Mouse (Mus musculus): ENCODE data around the gene Fxyd5. TPM values are rescaled to one million over a fixed set of nuclear protein-coding genes. Genes with fewer than 3 reads are reported as not detected.

Gene Fxyd5
- polyA plus RNA-seq, 1 experiment from 2014 or later, result 2.2 TPM

DNA sequence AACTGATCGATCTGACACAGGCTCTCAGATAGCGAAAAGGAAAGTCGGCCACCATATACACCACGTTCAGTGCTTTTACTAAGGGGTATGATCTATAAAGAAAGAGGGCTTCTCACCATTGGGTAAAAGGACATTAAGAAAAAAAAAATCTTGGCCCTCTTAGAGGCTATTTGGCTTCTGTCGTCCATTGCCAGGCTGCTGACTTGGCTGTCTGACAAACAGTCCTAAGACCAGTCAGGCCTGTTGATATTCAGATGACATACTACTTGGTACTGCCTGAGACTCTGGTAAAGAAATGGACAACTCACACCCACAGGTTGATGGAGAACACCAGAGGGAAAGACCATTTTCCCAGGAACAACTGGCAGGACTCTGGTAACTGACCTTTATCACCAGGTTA, 29.3 kb downstream of the Fxyd5 start:
- no peaks in the 10 kb centered on the region for H3K27me3 ChIP-seq
- TF ChIP-seq CTCF (IDR thresholded peaks at IDR 0.05), result no peak
- ChIA-PET POLR2A (no interaction called here), CTCF (no interaction called here)
- ATAC-seq (no peak), DNase-seq (ENCODE audit: low read depth, low spot score) (no peak)
- in situ Hi-C loops (cut with MboI; ENCODE audit: low pct_unique_long_range_greater_than_20kb), result no loop called here

DNA sequence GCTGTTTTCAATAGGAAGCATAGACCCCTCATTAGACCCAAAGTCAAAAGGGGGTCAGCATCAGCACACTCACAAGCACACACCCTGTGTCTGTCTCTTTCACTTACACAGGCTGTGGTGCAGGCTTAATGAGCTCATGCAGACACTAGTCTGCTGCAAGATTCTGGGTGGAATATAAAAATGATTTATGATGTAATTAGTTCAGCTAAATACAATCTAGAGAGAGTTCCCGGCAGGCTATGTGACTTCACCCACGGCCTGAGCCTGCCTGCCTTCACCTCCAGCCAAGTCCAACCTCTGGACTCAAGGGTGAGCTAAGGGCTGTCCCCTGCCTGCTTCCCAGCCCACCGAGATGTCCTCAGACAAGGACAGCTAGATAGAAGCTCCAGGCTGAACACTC, 33.4 kb downstream of the Fxyd5 start:
- in situ Hi-C loops (cut with MboI; ENCODE audit: low pct_unique_long_range_greater_than_20kb), result no loop called here
- peak; percentile 10 for ATAC-seq
- POLR2A ChIA-PET, result no interaction called here
- CTCF ChIA-PET, result no interaction called here
- TF ChIP-seq CTCF (IDR thresholded peaks at IDR 0.05), result no peak
- DNase-seq (ENCODE audit: low read depth, low spot score), result no peak
- H3K27me3 ChIP-seq, result no peaks in the 10 kb centered on the region

DNA sequence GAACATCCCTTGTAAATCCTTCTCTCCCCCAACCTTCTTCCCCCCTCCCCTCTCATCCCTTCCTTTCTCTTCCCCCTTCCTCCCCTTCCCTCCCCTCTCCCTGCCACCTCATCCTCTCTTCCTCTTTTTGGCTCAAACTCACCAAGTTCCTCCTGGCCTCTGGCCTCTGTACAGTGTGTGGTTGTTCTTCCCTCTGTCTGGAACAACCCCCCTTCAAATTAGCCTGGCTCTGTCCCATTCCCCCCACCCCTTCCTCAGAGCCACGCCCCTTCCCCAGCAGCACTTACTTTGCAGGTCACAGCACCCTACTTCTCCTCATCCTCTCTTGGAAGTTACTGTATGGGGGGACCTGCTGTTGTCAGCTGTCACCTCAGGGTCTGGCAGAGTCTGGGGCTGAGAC, 34.1 kb downstream of the Fxyd5 start:
- no peaks in the 10 kb centered on the region for H3K27me3 ChIP-seq
- DNase-seq (ENCODE audit: low read depth, low spot score) (no peak), ATAC-seq (no peak)
- ChIA-PET POLR2A (no interaction called here), CTCF (no interaction called here)
- in situ Hi-C loops (cut with MboI; ENCODE audit: low pct_unique_long_range_greater_than_20kb), result no loop called here
- TF ChIP-seq CTCF (IDR thresholded peaks at IDR 0.05), result no peak

DNA sequence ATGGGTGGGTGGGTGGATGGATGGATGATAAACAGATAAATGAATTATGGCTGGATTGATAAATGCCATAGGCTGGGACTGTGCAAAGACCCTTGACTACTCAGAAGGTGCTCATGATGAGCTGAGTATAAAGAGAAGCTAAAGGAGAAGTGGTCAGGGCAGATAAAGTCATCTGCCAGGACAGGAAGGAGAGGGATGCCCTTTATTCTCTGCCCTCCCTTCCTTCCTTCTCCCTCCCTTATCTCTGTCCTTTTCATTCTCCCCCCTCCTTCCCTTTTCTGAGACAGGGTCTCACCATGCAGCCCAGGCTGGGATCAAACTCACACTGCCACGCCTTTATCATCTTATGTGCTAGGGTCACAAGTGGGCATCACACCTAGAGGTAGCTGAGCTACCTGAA, 34.5 kb downstream of the Fxyd5 start:
- DNase-seq (ENCODE audit: low read depth, low spot score), result no peak
- no peak for ATAC-seq
- H3K27me3 ChIP-seq, result no peaks in the 10 kb centered on the region
- ChIA-PET POLR2A (no interaction called here), CTCF (no interaction called here)
- TF ChIP-seq CTCF (IDR thresholded peaks at IDR 0.05), result no peak
- in situ Hi-C loops (cut with MboI; ENCODE audit: low pct_unique_long_range_greater_than_20kb), result no loop called here

DNA sequence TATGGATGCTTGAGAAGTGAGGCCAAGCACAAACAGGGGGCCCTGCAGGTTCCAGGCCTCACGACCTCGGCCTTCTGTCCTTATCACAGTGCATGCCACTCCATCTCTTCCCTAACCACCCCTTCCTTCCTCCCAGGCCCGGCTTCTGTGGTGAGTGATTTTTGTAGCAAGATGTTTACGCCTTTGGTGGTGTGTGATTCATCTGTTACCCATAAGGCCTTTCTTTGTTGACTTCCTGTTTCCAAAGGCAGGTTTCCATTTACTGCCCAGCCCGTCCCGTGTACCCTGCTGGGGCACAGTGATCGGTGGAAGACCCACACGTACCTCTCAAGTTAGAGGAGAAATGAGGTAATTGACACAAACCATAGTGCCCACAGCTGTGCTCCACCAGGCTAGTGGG, 39.6 kb downstream of the Fxyd5 start:
- CTCF ChIA-PET, result no interaction called here
- TF ChIP-seq CTCF (IDR thresholded peaks at IDR 0.05), result no peak

DNA sequence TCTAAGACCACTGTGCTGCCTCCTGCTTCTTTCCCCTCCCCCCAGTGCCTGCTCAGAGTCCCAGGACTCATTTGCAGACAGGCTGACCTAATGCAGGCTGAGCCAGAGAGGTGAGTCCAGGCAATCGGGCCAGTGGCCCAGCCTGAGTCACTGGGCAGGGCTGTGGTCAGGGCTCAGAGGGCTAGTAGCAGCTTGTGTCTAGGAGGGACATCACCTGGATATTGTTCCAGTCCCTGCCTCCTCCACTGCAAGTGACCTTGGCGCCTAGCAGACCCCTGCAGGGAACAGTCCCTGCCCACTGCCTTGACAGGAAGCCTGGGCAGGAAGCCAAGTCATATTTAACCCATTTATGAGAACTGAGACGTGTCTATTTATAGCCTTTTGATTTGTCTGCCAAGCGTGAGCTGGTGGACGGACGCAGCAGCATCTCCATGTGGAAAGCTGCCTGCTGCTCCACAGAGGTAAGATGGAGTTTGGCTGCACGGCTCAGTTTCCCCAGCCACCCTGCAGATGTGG, 41.7 kb downstream of the Fxyd5 start:
- ATAC-seq, result peak; percentile 90
- in situ Hi-C loops (cut with MboI; ENCODE audit: low pct_unique_long_range_greater_than_20kb), result no loop called here

More for the DNA sequence above, 39.6 kb downstream of the Fxyd5 start:
- H3K27me3 ChIP-seq, result no peaks in the 10 kb centered on the region
- in situ Hi-C loops (cut with MboI; ENCODE audit: low pct_unique_long_range_greater_than_20kb), result no loop called here
- POLR2A ChIA-PET, result no interaction called here
- no peak for ATAC-seq
- DNase-seq (ENCODE audit: low read depth, low spot score), result no peak

DNA sequence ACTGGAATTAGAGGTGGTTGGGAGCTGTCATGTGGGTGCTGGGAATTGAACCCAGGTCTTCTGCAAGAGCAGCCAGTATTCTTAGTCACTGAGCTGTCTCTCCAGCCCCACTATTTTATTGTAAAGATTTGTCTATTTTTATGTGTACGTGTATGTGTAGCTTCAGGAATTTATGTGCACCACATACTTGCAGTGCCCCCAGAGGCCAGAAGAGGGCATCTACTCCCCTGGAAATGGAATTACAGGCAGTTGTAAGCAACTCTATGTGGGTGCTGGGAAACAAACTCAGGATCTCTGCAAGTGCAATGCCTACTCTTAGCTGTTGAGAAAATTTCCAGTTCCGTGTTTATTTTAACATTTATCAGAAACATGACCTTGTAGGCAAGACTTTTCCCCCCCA, 45.8 kb downstream of the Fxyd5 start:
- H3K27me3 ChIP-seq, result no peaks in the 10 kb centered on the region
- in situ Hi-C loops (cut with MboI; ENCODE audit: low pct_unique_long_range_greater_than_20kb), result no loop called here
- DNase-seq (ENCODE audit: low read depth, low spot score) (no peak), ATAC-seq (no peak)
- CTCF ChIA-PET, result no interaction called here
- POLR2A ChIA-PET, result no interaction called here
- TF ChIP-seq CTCF (IDR thresholded peaks at IDR 0.05), result no peak

More for the DNA sequence above, 41.7 kb downstream of the Fxyd5 start:
- peak; percentile 73 for DNase-seq (ENCODE audit: low read depth, low spot score)
- ChIA-PET CTCF (no interaction called here), POLR2A (interaction anchor here (0.5 kb wide), 1 partner anchor 44 kb away, joined by 4 read pairs; the partner anchor contains the start of gene Usf2)
- no peaks in the 10 kb centered on the region for H3K27me3 ChIP-seq
- no peak for TF ChIP-seq CTCF (IDR thresholded peaks at IDR 0.05)

DNA sequence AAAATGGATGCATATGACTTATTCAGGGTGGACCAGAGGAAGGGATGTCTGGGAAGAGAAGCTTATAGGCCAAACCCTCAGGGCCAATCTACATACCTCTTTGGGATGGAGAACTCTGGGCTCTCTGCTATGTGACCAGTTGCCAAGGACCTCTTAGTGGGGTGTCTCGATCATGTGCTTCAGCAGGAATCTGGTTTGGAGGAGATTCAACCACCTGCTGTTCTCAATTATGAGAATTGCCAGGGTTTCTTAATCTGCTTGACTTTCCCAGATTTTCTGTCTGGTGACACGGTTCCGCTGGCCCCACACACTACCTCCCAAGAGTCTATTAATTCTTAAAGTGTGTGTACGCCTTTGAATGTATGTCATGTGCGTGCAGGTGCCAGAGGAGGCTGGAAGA, 48.3 kb downstream of the Fxyd5 start:
- ChIA-PET POLR2A (no interaction called here), CTCF (interaction anchor here (1.0 kb wide), 1 partner anchor 20 kb away, joined by 3 read pairs; the partner anchor contains the start of gene Fam187b)
- DNase-seq (ENCODE audit: low read depth, low spot score) (no peak), ATAC-seq (peak; percentile 26)
- in situ Hi-C loops (cut with MboI; ENCODE audit: low pct_unique_long_range_greater_than_20kb), result no loop called here
- no peaks in the 10 kb centered on the region for H3K27me3 ChIP-seq
- no peak for TF ChIP-seq CTCF (IDR thresholded peaks at IDR 0.05)

DNA sequence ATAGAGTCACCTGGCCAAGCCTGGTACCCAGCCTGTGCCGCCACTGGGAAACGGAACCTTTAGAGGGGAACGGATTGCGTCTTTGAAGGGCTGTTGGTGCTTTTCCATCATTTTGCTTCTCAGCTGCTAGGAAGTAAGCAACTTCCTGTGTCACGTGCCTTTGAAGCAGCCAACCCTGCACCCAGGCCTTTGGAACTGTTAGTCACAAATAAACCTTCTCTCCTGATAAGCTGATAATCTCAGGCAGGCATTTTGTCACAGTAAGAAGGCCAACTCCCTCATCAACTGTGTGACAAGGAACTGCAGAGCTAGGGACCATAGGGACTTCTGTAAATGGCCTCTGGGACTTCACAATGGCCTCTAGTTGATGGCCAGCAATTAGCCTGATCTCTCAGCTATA, 50.1 kb downstream of the Fxyd5 start:
- in situ Hi-C loops (cut with MboI; ENCODE audit: low pct_unique_long_range_greater_than_20kb), result no loop called here
- H3K27me3 ChIP-seq, result no peaks in the 10 kb centered on the region
- no peak for ATAC-seq
- DNase-seq (ENCODE audit: low read depth, low spot score), result no peak
- POLR2A ChIA-PET, result no interaction called here
- CTCF ChIA-PET, result interaction anchor here (1.2 kb wide), 1 partner anchor 18 kb away, joined by 3 read pairs; the partner anchor contains the start of gene Fam187b
- no peak for TF ChIP-seq CTCF (IDR thresholded peaks at IDR 0.05)

DNA sequence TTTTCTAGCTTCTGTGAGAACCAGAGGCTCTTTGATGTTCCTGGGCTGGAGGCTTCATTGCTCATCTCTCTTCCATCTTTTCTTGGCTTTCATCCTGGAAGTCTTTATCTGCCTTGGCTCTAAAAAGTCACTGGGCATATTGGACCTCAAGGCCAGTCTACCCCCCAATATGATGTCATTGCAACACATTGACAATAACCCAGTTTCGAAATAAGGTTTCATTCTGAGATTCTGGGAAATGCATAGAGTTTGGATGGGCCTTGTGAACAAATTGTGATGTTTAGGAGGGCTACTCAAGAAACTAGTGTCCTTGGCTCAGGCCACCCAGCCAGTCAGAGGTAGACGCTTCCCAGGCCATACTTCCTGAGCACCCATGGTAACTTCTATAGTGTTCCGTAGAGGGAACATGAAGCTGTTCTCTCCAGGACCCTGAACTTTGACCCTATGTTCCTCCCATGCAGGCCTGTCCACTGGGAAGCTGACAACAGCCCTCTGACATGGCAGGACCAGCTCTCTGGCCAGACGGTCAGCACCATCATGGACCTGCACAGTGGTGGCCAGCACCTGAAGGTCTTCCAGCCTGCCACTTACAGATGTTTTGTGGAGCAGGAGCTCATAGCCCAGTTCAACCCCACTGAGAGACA, 53.6 kb downstream of the Fxyd5 start:
- H3K27me3 ChIP-seq, result no peaks in the 10 kb centered on the region
- CTCF ChIA-PET, result no interaction called here
- DNase-seq (ENCODE audit: low read depth, low spot score), result no peak
- in situ Hi-C loops (cut with MboI; ENCODE audit: low pct_unique_long_range_greater_than_20kb), result no loop called here
- no peak for ATAC-seq
- TF ChIP-seq CTCF (IDR thresholded peaks at IDR 0.05), result no peak
- POLR2A ChIA-PET, result interaction anchor here (0.6 kb wide), 1 partner anchor 11 kb away, joined by 3 read pairs; no protein-coding TSS in a partner anchor

DNA sequence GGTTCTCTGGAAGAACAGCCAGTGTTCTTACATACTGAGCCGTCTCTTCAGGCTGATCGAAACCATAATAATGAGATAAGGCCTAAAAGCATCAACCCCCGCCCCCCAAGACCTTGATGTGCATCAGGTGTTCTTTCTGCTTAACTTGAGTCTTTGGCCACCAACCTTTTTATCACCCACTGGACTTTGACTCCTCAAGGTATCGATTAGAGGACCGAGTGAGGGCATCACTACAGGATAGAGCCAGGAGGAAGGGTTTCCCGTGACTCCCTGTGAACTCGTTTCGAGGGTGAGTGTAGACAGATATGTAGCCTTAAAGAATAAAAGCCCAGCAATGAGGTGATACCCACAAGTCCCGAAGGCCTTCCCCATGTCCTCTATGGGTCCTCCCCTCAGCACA, 56.9 kb downstream of the Fxyd5 start:
- no peaks in the 10 kb centered on the region for H3K27me3 ChIP-seq
- in situ Hi-C loops (cut with MboI; ENCODE audit: low pct_unique_long_range_greater_than_20kb), result no loop called here
- ChIA-PET POLR2A (no interaction called here), CTCF (no interaction called here)
- TF ChIP-seq CTCF (IDR thresholded peaks at IDR 0.05), result no peak
- no peak for DNase-seq (ENCODE audit: low read depth, low spot score)
- no peak for ATAC-seq

Other genes starting within 250 kb of the Fxyd5 start
- gene Ffar2, start 218.7 kb downstream of the Fxyd5 start, polyA plus RNA-seq (2021), result not detected
- not detected for gene Ffar3, start 186.3 kb downstream of the Fxyd5 start, polyA plus RNA-seq (2021)
- gene Ffar1, start 180.9 kb downstream of the Fxyd5 start, polyA plus RNA-seq (2021), result not detected
- not detected for gene Cd22, start 162.1 kb downstream of the Fxyd5 start, polyA plus RNA-seq (2021)
- gene Mag, start 127.6 kb downstream of the Fxyd5 start, polyA plus RNA-seq (2021), result not detected
- not detected for gene Hamp2, start 117.8 kb downstream of the Fxyd5 start, polyA plus RNA-seq (2021)
- not detected for gene Hamp, start 98.4 kb downstream of the Fxyd5 start, polyA plus RNA-seq (2021)
- 114 TPM for gene Usf2, start 85.7 kb downstream of the Fxyd5 start, polyA plus RNA-seq (2021)
- 15.1 TPM for gene Lsr, start 69.0 kb downstream of the Fxyd5 start, polyA plus RNA-seq (2021)
- 1.0 TPM for gene Fam187b, start 68.7 kb downstream of the Fxyd5 start, polyA plus RNA-seq (2021)
- not detected for gene Fxyd7, start 9.0 kb upstream of the Fxyd5 start, polyA plus RNA-seq (2021)
- gene Fxyd1, start 14.7 kb upstream of the Fxyd5 start, polyA plus RNA-seq (2021), result not detected
- gene Lgi4, start 16.9 kb upstream of the Fxyd5 start, polyA plus RNA-seq (2021), result 0.01 TPM
- not detected for gene Fxyd3, start 34.2 kb upstream of the Fxyd5 start, polyA plus RNA-seq (2021)
- 0.10 TPM for gene Hpn, start 72.8 kb upstream of the Fxyd5 start, polyA plus RNA-seq (2021)
- 8.5 TPM for gene Scn1b, start 84.5 kb upstream of the Fxyd5 start, polyA plus RNA-seq (2021)
- 48.2 TPM for gene Gramd1a, start 113.4 kb upstream of the Fxyd5 start, polyA plus RNA-seq (2021)
- not detected for gene Scgb2b2, start 248.0 kb upstream of the Fxyd5 start, polyA plus RNA-seq (2021)
- gene Scgb1b2, start 249.3 kb upstream of the Fxyd5 start, polyA plus RNA-seq (2021), result not detected

Measured in Patski (cell line).